Mouse (Mus musculus): ENCODE measurements around the gene Stard8. TPM values are rescaled to one million over a fixed set of nuclear protein-coding genes. Genes with fewer than 3 reads are reported as not detected.

Gene Stard8
- polyA plus RNA-seq, 1 experiment from 2014 or later: 4.8 TPM

- no peak for DNase-seq
- H3K27me3 ChIP-seq (ENCODE audit: control insufficient read depth, insufficient read depth, low read length): no peaks in the 10 kb centered on the region
- H3K9me3 ChIP-seq (ENCODE audit: control insufficient read depth, low read length): no peaks in the 10 kb centered on the region
- H3K4me1 ChIP-seq (ENCODE audit: control insufficient read depth, insufficient read depth, low read length): no peaks in the 10 kb centered on the region
- H3K27ac ChIP-seq (replicated peaks; ENCODE audit: low read depth, low read length): no peak overlapping the region
- no peak overlapping the region for H3K4me3 ChIP-seq (replicated peaks; ENCODE audit: low read depth, low read length)
- ATAC-seq (ENCODE audit: low FRiP score, low TSS enrichment): no peak
- no peak overlapping the region for H3K4me2 ChIP-seq (ENCODE audit: low read length)
- no peaks in the 10 kb centered on the region for H3K36me3 ChIP-seq (ENCODE audit: control insufficient read depth, insufficient read depth, low read length)
- WGBS: 86% methylated on average over 1 of the region's 1 CpGs
- H3K9ac ChIP-seq (replicated peaks; ENCODE audit: low read length): no peak overlapping the region
Measured at GRCm38 (mm10) chrX:99023951-99024350, 20.9 kb downstream of the Stard8 start.

- H3K4me2 ChIP-seq (ENCODE audit: low read length): no peak overlapping the region
- H3K4me3 ChIP-seq (replicated peaks; ENCODE audit: low read depth, low read length): no peak overlapping the region
- H3K36me3 ChIP-seq (ENCODE audit: control insufficient read depth, insufficient read depth, low read length): no peaks in the 10 kb centered on the region
- H3K27ac ChIP-seq (replicated peaks; ENCODE audit: low read depth, low read length): no peak overlapping the region
- no peaks in the 10 kb centered on the region for H3K9me3 ChIP-seq (ENCODE audit: control insufficient read depth, low read length)
- no peaks in the 10 kb centered on the region for H3K4me1 ChIP-seq (ENCODE audit: control insufficient read depth, insufficient read depth, low read length)
- 64% methylated on average over 3 of the region's 3 CpGs for WGBS
- DNase-seq (no peak), ATAC-seq (ENCODE audit: low FRiP score, low TSS enrichment) (no peak)
- H3K9ac ChIP-seq (replicated peaks; ENCODE audit: low read length): no peak overlapping the region
- H3K27me3 ChIP-seq (ENCODE audit: control insufficient read depth, insufficient read depth, low read length): no peaks in the 10 kb centered on the region
Measured at GRCm38 (mm10) chrX:99035407-99035806, 32.4 kb downstream of the Stard8 start.

- H3K9ac ChIP-seq (replicated peaks; ENCODE audit: low read length): no peak overlapping the region; the same call in 1 of the 2 replicates
- peaks cover 35% of the 10 kb centered on the region; the same call in 1 of the 2 replicates for H3K27me3 ChIP-seq (ENCODE audit: control insufficient read depth, insufficient read depth, low read length)
- no peaks in the 10 kb centered on the region for H3K9me3 ChIP-seq (ENCODE audit: control insufficient read depth, low read length)
- H3K36me3 ChIP-seq (ENCODE audit: control insufficient read depth, insufficient read depth, low read length): no peaks in the 10 kb centered on the region
- ATAC-seq (ENCODE audit: low FRiP score, low TSS enrichment) (peak; percentile 91), DNase-seq (peak; percentile 77)
- H3K4me2 ChIP-seq (ENCODE audit: low read length): peak overlapping the region; percentile 73
- H3K4me3 ChIP-seq (replicated peaks; ENCODE audit: low read depth, low read length): peak overlapping the region; percentile 39
- no peaks in the 10 kb centered on the region for H3K4me1 ChIP-seq (ENCODE audit: control insufficient read depth, insufficient read depth, low read length)
- H3K27ac ChIP-seq (replicated peaks; ENCODE audit: low read depth, low read length): no peak overlapping the region
- WGBS: 20% methylated on average over 31 of the region's 31 CpGs
Measured at GRCm38 (mm10) chrX:99042451-99042951, 39.5 kb downstream of the Stard8 start.

GRCm38 (mm10) chrX:99043275-99043674 lies 40.2 kb downstream of the Stard8 start:
- no peaks in the 10 kb centered on the region for H3K9me3 ChIP-seq (ENCODE audit: control insufficient read depth, low read length)
- ATAC-seq (ENCODE audit: low FRiP score, low TSS enrichment) (no peak), DNase-seq (no peak)
- H3K27me3 ChIP-seq (ENCODE audit: control insufficient read depth, insufficient read depth, low read length): peaks cover 35% of the 10 kb centered on the region; the same call in 1 of the 2 replicates
- whole genome bisulfite sequencing: 49% methylated on average over 6 of the region's 6 CpGs
- H3K27ac ChIP-seq (replicated peaks; ENCODE audit: low read depth, low read length): no peak overlapping the region
- no peaks in the 10 kb centered on the region for H3K36me3 ChIP-seq (ENCODE audit: control insufficient read depth, insufficient read depth, low read length)
- H3K4me1 ChIP-seq (ENCODE audit: control insufficient read depth, insufficient read depth, low read length): no peaks in the 10 kb centered on the region
- 0 out of 2 replicates have a peak overlapping the region, but pooled peaks have one; percentile 39 for H3K4me3 ChIP-seq (replicated peaks; ENCODE audit: low read depth, low read length)
- no peak overlapping the region for H3K9ac ChIP-seq (replicated peaks; ENCODE audit: low read length)
- peak overlapping the region; percentile 73 for H3K4me2 ChIP-seq (ENCODE audit: low read length)

GRCm38 (mm10) chrX:99043739-99044138 lies 40.7 kb downstream of the Stard8 start:
- H3K27ac ChIP-seq (replicated peaks; ENCODE audit: low read depth, low read length): no peak overlapping the region
- DNase-seq (no peak), ATAC-seq (ENCODE audit: low FRiP score, low TSS enrichment) (no peak)
- H3K9me3 ChIP-seq (ENCODE audit: control insufficient read depth, low read length): no peaks in the 10 kb centered on the region
- no peak overlapping the region for H3K4me3 ChIP-seq (replicated peaks; ENCODE audit: low read depth, low read length)
- peaks cover 35% of the 10 kb centered on the region; the same call in 1 of the 2 replicates for H3K27me3 ChIP-seq (ENCODE audit: control insufficient read depth, insufficient read depth, low read length)
- 84% methylated on average over 5 of the region's 5 CpGs for WGBS
- H3K36me3 ChIP-seq (ENCODE audit: control insufficient read depth, insufficient read depth, low read length): no peaks in the 10 kb centered on the region
- no peaks in the 10 kb centered on the region for H3K4me1 ChIP-seq (ENCODE audit: control insufficient read depth, insufficient read depth, low read length)
- no peak overlapping the region for H3K9ac ChIP-seq (replicated peaks; ENCODE audit: low read length)
- H3K4me2 ChIP-seq (ENCODE audit: low read length): no peak overlapping the region

GRCm38 (mm10) chrX:99045315-99045714 lies 42.3 kb downstream of the Stard8 start:
- Histone ChIP-seq H3K9ac (replicated peaks; ENCODE audit: low read length) (no peak overlapping the region), H3K27ac (replicated peaks; ENCODE audit: low read depth, low read length) (no peak overlapping the region), H3K4me2 (ENCODE audit: low read length) (no peak overlapping the region), H3K9me3 (ENCODE audit: control insufficient read depth, low read length) (no peaks in the 10 kb centered on the region), H3K36me3 (ENCODE audit: control insufficient read depth, insufficient read depth, low read length) (no peaks in the 10 kb centered on the region), H3K27me3 (ENCODE audit: control insufficient read depth, insufficient read depth, low read length) (peaks cover 35% of the 10 kb centered on the region; the same call in 1 of the 2 replicates), H3K4me3 (replicated peaks; ENCODE audit: low read depth, low read length) (no peak overlapping the region), H3K4me1 (ENCODE audit: control insufficient read depth, insufficient read depth, low read length) (no peaks in the 10 kb centered on the region)
- ATAC-seq (ENCODE audit: low FRiP score, low TSS enrichment) (no peak), DNase-seq (no peak)
- 51% methylated on average over 7 of the region's 7 CpGs for WGBS

GRCm38 (mm10) chrX:99046360-99047055 lies 43.5 kb downstream of the Stard8 start:
- ATAC-seq (ENCODE audit: low FRiP score, low TSS enrichment): no peak
- DNase-seq: no peak
- Histone ChIP-seq H3K9me3 (ENCODE audit: control insufficient read depth, low read length) (no peaks in the 10 kb centered on the region), H3K9ac (replicated peaks; ENCODE audit: low read length) (no peak overlapping the region), H3K4me2 (ENCODE audit: low read length) (no peak overlapping the region), H3K4me3 (replicated peaks; ENCODE audit: low read depth, low read length) (no peak overlapping the region), H3K4me1 (ENCODE audit: control insufficient read depth, insufficient read depth, low read length) (no peaks in the 10 kb centered on the region), H3K36me3 (ENCODE audit: control insufficient read depth, insufficient read depth, low read length) (no peaks in the 10 kb centered on the region), H3K27ac (replicated peaks; ENCODE audit: low read depth, low read length) (no peak overlapping the region), H3K27me3 (ENCODE audit: control insufficient read depth, insufficient read depth, low read length) (peaks cover 32% of the 10 kb centered on the region; the same call in 1 of the 2 replicates)
- WGBS: 67% methylated on average over 5 of the region's 5 CpGs

- H3K27me3 ChIP-seq (ENCODE audit: control insufficient read depth, insufficient read depth, low read length): peaks cover 22% of the 10 kb centered on the region; the same call in 1 of the 2 replicates
- H3K9me3 ChIP-seq (ENCODE audit: control insufficient read depth, low read length): no peaks in the 10 kb centered on the region
- no peak for DNase-seq
- ATAC-seq (ENCODE audit: low FRiP score, low TSS enrichment): no peak
- no peaks in the 10 kb centered on the region for H3K36me3 ChIP-seq (ENCODE audit: control insufficient read depth, insufficient read depth, low read length)
- WGBS: 38% methylated on average over 4 of the region's 4 CpGs
- H3K4me3 ChIP-seq (replicated peaks; ENCODE audit: low read depth, low read length): no peak overlapping the region
- H3K9ac ChIP-seq (replicated peaks; ENCODE audit: low read length): no peak overlapping the region
- H3K4me2 ChIP-seq (ENCODE audit: low read length): no peak overlapping the region
- H3K4me1 ChIP-seq (ENCODE audit: control insufficient read depth, insufficient read depth, low read length): no peaks in the 10 kb centered on the region
- H3K27ac ChIP-seq (replicated peaks; ENCODE audit: low read depth, low read length): no peak overlapping the region
Measured at GRCm38 (mm10) chrX:99048111-99048510, 45.1 kb downstream of the Stard8 start.

GRCm38 (mm10) chrX:99049247-99049646 lies 46.2 kb downstream of the Stard8 start:
- Histone ChIP-seq H3K36me3 (ENCODE audit: control insufficient read depth, insufficient read depth, low read length) (no peaks in the 10 kb centered on the region), H3K27me3 (ENCODE audit: control insufficient read depth, insufficient read depth, low read length) (peaks cover 11% of the 10 kb centered on the region; the same call in 1 of the 2 replicates), H3K4me1 (ENCODE audit: control insufficient read depth, insufficient read depth, low read length) (no peaks in the 10 kb centered on the region), H3K9me3 (ENCODE audit: control insufficient read depth, low read length) (no peaks in the 10 kb centered on the region), H3K4me3 (replicated peaks; ENCODE audit: low read depth, low read length) (no peak overlapping the region), H3K9ac (replicated peaks; ENCODE audit: low read length) (no peak overlapping the region), H3K27ac (replicated peaks; ENCODE audit: low read depth, low read length) (no peak overlapping the region), H3K4me2 (ENCODE audit: low read length) (no peak overlapping the region)
- WGBS: 59% methylated on average over 5 of the region's 5 CpGs
- ATAC-seq (ENCODE audit: low FRiP score, low TSS enrichment): no peak
- no peak for DNase-seq

Data from midbrain, embryonic 14.5 days (tissue).